ENCODE assay signal across 8 mouse cellular contexts in genomic region chr11:72796296-72796687, GRCm38 (mm10). TPM values are rescaled to one million over a fixed set of nuclear protein-coding genes. Genes with fewer than 3 reads are reported as not detected.
DNase-seq lines count a peak whose midpoint lies in the region; ATAC-seq and TF ChIP-seq lines count a peak whose summit lies in the region.

No protein-coding gene starts in this region.

- DNase-seq in kidney, postnatal 0 days (ENCODE audit: low spot score): peak; percentile 31
- DNase-seq in kidney, adult 8-10 months: no peak
- peak; percentile 32 for DNase-seq in lung, postnatal 0 days (ENCODE audit: low spot score)
- no peak for DNase-seq in c-Kit-positive CD71-positive TER-119-positive erythroid progenitor cells, embryonic 14.5 days (ENCODE audit: low spot score)
- no peak for DNase-seq in cerebellum, adult 11-12 months
- no peak for DNase-seq in adrenal gland, adult 18-20 months (ENCODE audit: low spot score in 2 of 2)

- no peak for TF ChIP-seq CTCF in kidney, postnatal 0 days (IDR thresholded peaks at IDR 0.05; ENCODE audit: low read depth)
- no peak for TF ChIP-seq CTCF in bone marrow, adult 2 months (IDR thresholded peaks at IDR 0.05; ENCODE audit: control insufficient read depth, insufficient read depth, low read length)
- TF ChIP-seq CTCF in lung, postnatal 0 days (IDR thresholded peaks at IDR 0.05): no peak

- no peaks in the 10 kb centered on the region for H3K27me3 ChIP-seq in kidney, postnatal 0 days (ENCODE audit: insufficient read depth, low read length)
- H3K27me3 ChIP-seq in forebrain, embryonic 16.5 days (replicated peaks; ENCODE audit: control insufficient read depth, insufficient read depth, low read length): no peaks in the 10 kb centered on the region
- H3K27me3 ChIP-seq in lung, postnatal 0 days (replicated peaks; ENCODE audit: insufficient read depth, low read length): no peaks in the 10 kb centered on the region

- H3K36me3 ChIP-seq in kidney, postnatal 0 days (ENCODE audit: insufficient read depth, low read length): no peaks in the 10 kb centered on the region
- no peaks in the 10 kb centered on the region for H3K36me3 ChIP-seq in forebrain, embryonic 16.5 days (ENCODE audit: control insufficient read depth, insufficient read depth)
- H3K36me3 ChIP-seq in lung, postnatal 0 days (ENCODE audit: insufficient read depth, low read length): no peaks in the 10 kb centered on the region

- no peak for TF ChIP-seq EP300 in lung, postnatal 0 days (IDR thresholded peaks at IDR 0.05)

- WGBS in kidney, postnatal 0 days: under 1% methylated on average over 42 of the region's 42 CpGs
- under 1% methylated on average over 42 of the region's 42 CpGs for WGBS in bone marrow, adult 2 months
- WGBS in forebrain, embryonic 16.5 days: under 1% methylated on average over 38 of the region's 42 CpGs
- WGBS in lung, postnatal 0 days: 2% methylated on average over 33 of the region's 42 CpGs

- peak overlapping the region; percentile 88 for H3K9ac ChIP-seq in kidney, postnatal 0 days (ENCODE audit: low read depth, low read length)
- H3K9ac ChIP-seq in forebrain, embryonic 16.5 days (replicated peaks; ENCODE audit: low read depth, low read length): peak overlapping the region; percentile 77
- peak overlapping the region; percentile 87 for H3K9ac ChIP-seq in lung, postnatal 0 days (replicated peaks; ENCODE audit: low read depth)

- peak; percentile 58 for ATAC-seq in kidney, postnatal 0 days (replicated peaks; ENCODE audit: low FRiP score, low read depth)
- peak; percentile 51; the same call in 1 of the 2 replicates for ATAC-seq in forebrain, embryonic 16.5 days
- peak; percentile 49 for ATAC-seq in lung, postnatal 0 days

- peak overlapping the region; percentile 60 for H3K4me2 ChIP-seq in kidney, postnatal 0 days (ENCODE audit: low read length)
- peak overlapping the region; percentile 98 for H3K4me2 ChIP-seq in forebrain, embryonic 16.5 days (ENCODE audit: low read length)
- H3K4me2 ChIP-seq in lung, postnatal 0 days (replicated peaks; ENCODE audit: low read depth, low read length): peak overlapping the region; percentile 76

- 0 out of 2 replicates have a peak, but pooled peaks cover 5% of the 10 kb centered on the region for H3K4me1 ChIP-seq in kidney, postnatal 0 days (replicated peaks; ENCODE audit: insufficient read depth, low read length)
- H3K4me1 ChIP-seq in bone marrow, adult 2 months (ENCODE audit: control insufficient read depth, insufficient read depth, low read length): no peaks in the 10 kb centered on the region; the same call in 1 of the 2 replicates
- H3K4me1 ChIP-seq in forebrain, embryonic 16.5 days (replicated peaks; ENCODE audit: control insufficient read depth, insufficient read depth, low read length): peaks cover 15% of the 10 kb centered on the region
- peaks cover 10% of the 10 kb centered on the region; the same call in 1 of the 2 replicates for H3K4me1 ChIP-seq in lung, postnatal 0 days (ENCODE audit: insufficient read depth, low read depth, low read length)

- peak overlapping the region; percentile 92 for H3K27ac ChIP-seq in kidney, postnatal 0 days
- peak overlapping the region; percentile 91 for H3K27ac ChIP-seq in bone marrow, adult 2 months (ENCODE audit: control insufficient read depth, insufficient read depth, low read depth, low read length, poor library complexity)
- peak overlapping the region; percentile 34 for H3K27ac ChIP-seq in forebrain, embryonic 16.5 days (ENCODE audit: low read length)
- peak overlapping the region; percentile 88 for H3K27ac ChIP-seq in lung, postnatal 0 days (ENCODE audit: low read length)

- TF ChIP-seq POLR2A in bone marrow, adult 2 months (IDR thresholded peaks at IDR 0.05; ENCODE audit: borderline replicate concordance, control insufficient read depth, low read depth, low read length): no peak

- H3K4me3 ChIP-seq in kidney, postnatal 0 days (replicated peaks; ENCODE audit: low read depth, low read length): peak overlapping the region; percentile 100
- H3K4me3 ChIP-seq in bone marrow, adult 2 months (replicated peaks; ENCODE audit: control insufficient read depth, low read depth, low read length): peak overlapping the region; percentile 94
- peak overlapping the region; percentile 75 for H3K4me3 ChIP-seq in forebrain, embryonic 16.5 days (replicated peaks; ENCODE audit: low read length)
- H3K4me3 ChIP-seq in lung, postnatal 0 days (ENCODE audit: low read depth, low read length): peak overlapping the region; percentile 86

- no peaks in the 10 kb centered on the region for H3K9me3 ChIP-seq in kidney, postnatal 0 days (replicated peaks; ENCODE audit: low read length)
- no peaks in the 10 kb centered on the region for H3K9me3 ChIP-seq in forebrain, embryonic 16.5 days (ENCODE audit: control insufficient read depth, low read length)
- no peaks in the 10 kb centered on the region for H3K9me3 ChIP-seq in lung, postnatal 0 days (ENCODE audit: low read length)

RNA-seq across cellular contexts. Expression of gene Zzef1, which starts 0.3 kb away (rescaled TPM):
- 6.9 and 7.1 TPM in 2 replicates for polyA plus RNA-seq in kidney, postnatal 0 days (2015; fragmentation: Nextera tagmentation; extraction: Ambion mirVana)
- 10.9 and 17.9 TPM in 2 replicates for polyA plus RNA-seq in bone marrow, adult 2 months (2011; ENCODE audit: insufficient read depth, insufficient read length, low replicate concordance, missing spikeins)
- polyA plus RNA-seq in forebrain, embryonic 16.5 days (2015; fragmentation: Nextera tagmentation; extraction: Ambion mirVana): 13.6 and 17.0 TPM in 2 replicates
- polyA plus RNA-seq in lung, postnatal 0 days (2015; fragmentation: Nextera tagmentation; extraction: Ambion mirVana): 9.6 and 10.6 TPM in 2 replicates
- 10 to 100 TPM; 30.7 to 36.1 TPM for total RNA-seq in adrenal gland, adult 18-20 months (2021)

RNA-seq across cellular contexts. Expression of gene Cyb5d2, which starts 0.3 kb away (rescaled TPM):
- polyA plus RNA-seq in kidney, postnatal 0 days (2015; fragmentation: Nextera tagmentation; extraction: Ambion mirVana): 7.2 and 7.3 TPM in 2 replicates
- polyA plus RNA-seq in bone marrow, adult 2 months (2011; ENCODE audit: insufficient read depth, insufficient read length, low replicate concordance, missing spikeins): 1.8 and 4.4 TPM in 2 replicates
- polyA plus RNA-seq in forebrain, embryonic 16.5 days (2015; fragmentation: Nextera tagmentation; extraction: Ambion mirVana): 7.6 and 7.8 TPM in 2 replicates
- 7.1 and 7.2 TPM in 2 replicates for polyA plus RNA-seq in lung, postnatal 0 days (2015; fragmentation: Nextera tagmentation; extraction: Ambion mirVana)
- 10 to 100 TPM; 21.1 to 25.7 TPM for total RNA-seq in adrenal gland, adult 18-20 months (2021)

Comparison
In these comparisons a context has a peak if more than half of its experiments do, and no peak if none do; other contexts are left out.
1. DNase-seq: peak in kidney, postnatal 0 days (single experiment) and lung, postnatal 0 days (single experiment); none in kidney, adult 8-10 months (0 of 2), c-Kit-positive CD71-positive TER-119-positive erythroid progenitor cells, embryonic 14.5 days (single experiment), cerebellum, adult 11-12 months (single experiment) and adrenal gland, adult 18-20 months (0 of 2).
2. H3K27ac ChIP-seq: peak in every context shown above with its lines; median percentile 92 in kidney, postnatal 0 days; 91 in bone marrow, adult 2 months; 88 in lung, postnatal 0 days; 34 in forebrain, embryonic 16.5 days.
3. Peak in every context shown above with its lines, with median percentiles within 50 percentile points of each other: ATAC-seq, H3K4me2 ChIP-seq, H3K4me3 ChIP-seq and H3K9ac ChIP-seq.